ENCODE assay signal across 9 mouse cellular contexts in the genomic region with DNA sequence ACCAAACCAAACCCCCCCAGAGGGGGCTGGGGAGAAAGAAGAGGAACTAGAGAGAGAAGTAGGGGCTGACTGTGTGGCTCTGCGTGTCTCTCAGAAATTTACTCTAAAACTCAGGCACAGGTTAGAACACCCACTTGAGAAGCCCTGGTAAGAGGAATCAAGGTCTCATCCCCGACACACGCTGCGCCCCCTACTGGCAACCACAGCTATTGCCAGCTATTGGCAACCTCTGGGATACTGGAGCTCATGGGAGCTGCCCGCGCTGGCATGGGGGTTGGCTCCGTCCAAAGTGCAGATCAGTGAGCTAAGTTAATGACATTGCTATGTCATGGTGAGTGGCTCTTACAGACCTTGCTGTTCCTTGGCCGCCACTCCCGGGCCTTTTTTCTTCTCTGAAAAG. TPM values are rescaled to one million over a fixed set of nuclear protein-coding genes. Genes with fewer than 3 reads are reported as not detected.
DNase-seq lines count a peak whose midpoint lies in the region; ATAC-seq lines count a peak whose summit lies in the region.
"Had no signal": no experiment of that assay in that cellular context is flagged by ENCODE, and none has a peak within 500 bp of the region (broad histone marks: within the 10 kb centered on the region; RNA-seq: fewer than 3 reads in every experiment).

No protein-coding gene starts in this region.

- no peak overlapping the region for H3K4me3 ChIP-seq in heart, embryonic 16.5 days (ENCODE audit: low read length)
- H3K4me3 ChIP-seq in limb, embryonic 10.5 days: no peak overlapping the region
- H3K4me3 ChIP-seq: lung, embryonic 15.5 days had no signal

- 0 out of 2 replicates have a peak, but pooled peaks have one; percentile 10 for ATAC-seq in heart, embryonic 16.5 days (replicated peaks; ENCODE audit: extremely low read depth, insufficient read depth, low FRiP score)

- H3K4me1 ChIP-seq in heart, embryonic 16.5 days (ENCODE audit: control insufficient read depth, insufficient read depth, low read length): no peaks in the 10 kb centered on the region
- peaks cover 15% of the 10 kb centered on the region for H3K4me1 ChIP-seq in limb, embryonic 10.5 days
- H3K4me1 ChIP-seq: lung, embryonic 15.5 days had no signal

- no peak overlapping the region for H3K4me2 ChIP-seq in heart, embryonic 16.5 days (ENCODE audit: low read depth, low read length)
- H3K4me2 ChIP-seq: lung, embryonic 15.5 days had no signal

- no peaks in the 10 kb centered on the region for H3K9me3 ChIP-seq in heart, embryonic 16.5 days (replicated peaks; ENCODE audit: control insufficient read depth, low read length)
- H3K9me3 ChIP-seq in limb, embryonic 10.5 days (replicated peaks): no peaks in the 10 kb centered on the region
- H3K9me3 ChIP-seq: lung, embryonic 15.5 days had no signal

- no peak overlapping the region for H3K9ac ChIP-seq in heart, embryonic 16.5 days (ENCODE audit: low read length)
- H3K9ac ChIP-seq: lung, embryonic 15.5 days had no signal

- H3K27me3 ChIP-seq in heart, embryonic 16.5 days (ENCODE audit: control insufficient read depth, insufficient read depth, low read length): no peaks in the 10 kb centered on the region
- H3K27me3 ChIP-seq in limb, embryonic 10.5 days (ENCODE audit: low read depth, poor library complexity, severe bottlenecking): no peaks in the 10 kb centered on the region
- H3K27me3 ChIP-seq: lung, embryonic 15.5 days had no signal

- no peak for DNase-seq in heart, adult 11 months
- peak; percentile 9 for DNase-seq in Muller cell, postnatal 12 days (ENCODE audit: inconsistent ontology term)
- DNase-seq in cerebellum, postnatal 25 days: peak; percentile 52 to 73
- peak; percentile 55 for DNase-seq in induced T-regulatory cell, adult 2 months (ENCODE audit: low read depth)
- peak; percentile 65 for DNase-seq in limb, embryonic 10.5 days (ENCODE audit: low spot score)
- peak; percentile 9 for DNase-seq in retina, adult 2 months (ENCODE audit: low read depth, low spot score)
- DNase-seq in thymus, postnatal 36 days: peak; percentile 70 to 73

- no peaks in the 10 kb centered on the region for H3K36me3 ChIP-seq in heart, embryonic 16.5 days (ENCODE audit: control insufficient read depth, insufficient read depth)
- no peaks in the 10 kb centered on the region for H3K36me3 ChIP-seq in limb, embryonic 10.5 days
- H3K36me3 ChIP-seq: lung, embryonic 15.5 days had no signal

- no peak overlapping the region for H3K27ac ChIP-seq in heart, embryonic 16.5 days (ENCODE audit: low read length)
- H3K27ac ChIP-seq in limb, embryonic 10.5 days: no peak overlapping the region
- H3K27ac ChIP-seq: lung, embryonic 15.5 days had no signal

- 30% methylated on average over 9 of the region's 9 CpGs for WGBS in heart, embryonic 16.5 days
- 41% methylated on average over 9 of the region's 9 CpGs for WGBS in limb, embryonic 10.5 days

RNA-seq across cellular contexts. Expression of a gene that starts 37.4 kb away (rescaled TPM):
- polyA plus RNA-seq in heart, embryonic 16.5 days (2015; fragmentation: Nextera tagmentation; extraction: Ambion mirVana): 0.87 and 1.4 TPM in 2 replicates
- polyA plus RNA-seq in limb, embryonic 10.5 days (2016; fragmentation: Nextera tagmentation; extraction: Ambion mirVana): 0.49 TPM in 1 of 2 replicates, not detected in the other
